Mouse (Mus musculus) liver, embryonic 15.5 days (tissue): ENCODE measurements at regions not wholly inside any gene's neighbourhood (a gene's known extent, or its start where the extent isn't known, plus 50 kb on each side); places are given as distances from the start of the nearest gene placed in this dataset.

ENCODE experiments used
- ATAC-seq: fragments of 200-750 bp; cut with Nextera tagmentation; 2 replicates; pipeline ENCODE4 v1.8.0; 2017; ENCODE audit warnings: moderate number of reproducible peaks, mild to moderate bottlenecking, moderate library complexity; ENCODE audit not compliant: insufficient read depth
- H3K27ac ChIP-seq: fragments of 300-500 bp; sonication (generic); replicated peaks from 2 replicates; pipeline ENCODE4 v1.5.1; 2015; ENCODE audit warnings: mild to moderate bottlenecking, inconsistent platforms
- H3K27me3 ChIP-seq: fragments of 300-500 bp; sonication (generic); 2 replicates; pipeline ENCODE4 v1.6.1; 2015; ENCODE audit warnings: mild to moderate bottlenecking, inconsistent platforms
- H3K36me3 ChIP-seq: fragments of 300-500 bp; sonication (generic); replicated peaks from 2 replicates; pipeline ENCODE4 v1.6.1; 2015; ENCODE audit warnings: moderate library complexity, mild to moderate bottlenecking, inconsistent platforms
- H3K4me1 ChIP-seq: fragments of 300-500 bp; sonication (generic); replicated peaks from 2 replicates; pipeline ENCODE4 v1.6.1; 2015; ENCODE audit warnings: inconsistent platforms
- H3K4me2 ChIP-seq: fragments of 300-500 bp; sonication (generic); 2 replicates; pipeline ENCODE4 v1.6.1; 2015; ENCODE audit warnings: moderate library complexity, mild to moderate bottlenecking, inconsistent platforms
- H3K4me3 ChIP-seq: fragments of 300-500 bp; sonication (generic); replicated peaks from 2 replicates; pipeline ENCODE4 v1.5.1; 2015; ENCODE audit warnings: mild to moderate bottlenecking, inconsistent platforms
- H3K9ac ChIP-seq: fragments of 300-500 bp; sonication (generic); 2 replicates; pipeline ENCODE4 v1.6.1; 2015; ENCODE audit warnings: moderate library complexity, mild to moderate bottlenecking, inconsistent platforms
- H3K9me3 ChIP-seq: fragments of 300-500 bp; sonication (generic); replicated peaks from 2 replicates; pipeline ENCODE4 v1.6.1; 2016; ENCODE audit warnings: inconsistent platforms
- whole genome bisulfite sequencing: fragments of 180-500 bp; shearing (Covaris S2); methylation state at CpG from one replicate; pipeline ENCODE4 v1.1.7; 2015; ENCODE audit warnings: mixed read lengths; ENCODE audit not compliant: insufficient replicate concordance; 5-methylcytosine and 5-hydroxymethylcytosine counted together

- H3K9me3 ChIP-seq: no peaks in the 10 kb centered on the region
- H3K27ac ChIP-seq: no peak overlapping the region
- 62% methylated on average over 3 of the region's 3 CpGs for WGBS
- H3K27me3 ChIP-seq: no peaks in the 10 kb centered on the region
- peaks cover 9% of the 10 kb centered on the region for H3K36me3 ChIP-seq
- no peak for ATAC-seq
- no peak overlapping the region; the same call in 1 of the 2 replicates for H3K9ac ChIP-seq
- no peak overlapping the region for H3K4me3 ChIP-seq
- H3K4me2 ChIP-seq: peak overlapping the region; percentile 1; the same call in 1 of the 2 replicates
- peaks cover 21% of the 10 kb centered on the region for H3K4me1 ChIP-seq
Observed at GRCm38 (mm10) chr1:23264251-23264650, 133.3 kb downstream of the Ogfrl1 start.

GRCm38 (mm10) chr1:23263798-23264197, 133.8 kb downstream of the Ogfrl1 start:
- WGBS: 57% methylated on average over 4 of the region's 4 CpGs
- H3K27ac ChIP-seq: no peak overlapping the region

GRCm38 (mm10) chr1:23261652-23262051, 135.9 kb downstream of the Ogfrl1 start:
- ATAC-seq: no peak
- no peak overlapping the region for H3K4me3 ChIP-seq
- 73% methylated on average over 3 of the region's 3 CpGs for WGBS
- H3K9me3 ChIP-seq: no peaks in the 10 kb centered on the region
- H3K9ac ChIP-seq: no peak overlapping the region
- H3K27me3 ChIP-seq: no peaks in the 10 kb centered on the region
- peaks cover 28% of the 10 kb centered on the region for H3K4me1 ChIP-seq
- H3K36me3 ChIP-seq: peaks cover 7% of the 10 kb centered on the region
- H3K4me2 ChIP-seq: no peak overlapping the region
- no peak overlapping the region for H3K27ac ChIP-seq

More at GRCm38 (mm10) chr1:23263798-23264197, 133.8 kb downstream of the Ogfrl1 start:
- Histone ChIP-seq H3K4me3 (no peak overlapping the region), H3K9me3 (no peaks in the 10 kb centered on the region), H3K27me3 (no peaks in the 10 kb centered on the region), H3K36me3 (peaks cover 7% of the 10 kb centered on the region), H3K9ac (no peak overlapping the region), H3K4me2 (no peak overlapping the region), H3K4me1 (peaks cover 24% of the 10 kb centered on the region)
- ATAC-seq: no peak

GRCm38 (mm10) chr1:23257306-23257895, 140.2 kb downstream of the Ogfrl1 start:
- 29% methylated on average over 10 of the region's 10 CpGs for WGBS
- peak overlapping the region; percentile 89 for H3K27ac ChIP-seq

GRCm38 (mm10) chr1:23256630-23257001, 141.0 kb downstream of the Ogfrl1 start:
- Histone ChIP-seq H3K4me3 (peak overlapping the region; percentile 86), H3K27me3 (no peaks in the 10 kb centered on the region), H3K9me3 (no peaks in the 10 kb centered on the region), H3K27ac (peak overlapping the region; percentile 89), H3K4me2 (peak overlapping the region; percentile 84), H3K4me1 (peaks cover 26% of the 10 kb centered on the region), H3K36me3 (peaks cover 7% of the 10 kb centered on the region; the same call in 1 of the 2 replicates), H3K9ac (peak overlapping the region; percentile 87)
- WGBS: under 1% methylated on average over 45 of the region's 45 CpGs
- peak; percentile 53 for ATAC-seq

More at GRCm38 (mm10) chr1:23257306-23257895, 140.2 kb downstream of the Ogfrl1 start:
- H3K27me3 ChIP-seq: no peaks in the 10 kb centered on the region
- no peak for ATAC-seq
- H3K4me1 ChIP-seq: peaks cover 27% of the 10 kb centered on the region
- H3K4me2 ChIP-seq: peak overlapping the region; percentile 84
- H3K9me3 ChIP-seq: no peaks in the 10 kb centered on the region
- H3K4me3 ChIP-seq: peak overlapping the region; percentile 86
- H3K9ac ChIP-seq: peak overlapping the region; percentile 87
- peaks cover 7% of the 10 kb centered on the region; the same call in 1 of the 2 replicates for H3K36me3 ChIP-seq

DNA sequence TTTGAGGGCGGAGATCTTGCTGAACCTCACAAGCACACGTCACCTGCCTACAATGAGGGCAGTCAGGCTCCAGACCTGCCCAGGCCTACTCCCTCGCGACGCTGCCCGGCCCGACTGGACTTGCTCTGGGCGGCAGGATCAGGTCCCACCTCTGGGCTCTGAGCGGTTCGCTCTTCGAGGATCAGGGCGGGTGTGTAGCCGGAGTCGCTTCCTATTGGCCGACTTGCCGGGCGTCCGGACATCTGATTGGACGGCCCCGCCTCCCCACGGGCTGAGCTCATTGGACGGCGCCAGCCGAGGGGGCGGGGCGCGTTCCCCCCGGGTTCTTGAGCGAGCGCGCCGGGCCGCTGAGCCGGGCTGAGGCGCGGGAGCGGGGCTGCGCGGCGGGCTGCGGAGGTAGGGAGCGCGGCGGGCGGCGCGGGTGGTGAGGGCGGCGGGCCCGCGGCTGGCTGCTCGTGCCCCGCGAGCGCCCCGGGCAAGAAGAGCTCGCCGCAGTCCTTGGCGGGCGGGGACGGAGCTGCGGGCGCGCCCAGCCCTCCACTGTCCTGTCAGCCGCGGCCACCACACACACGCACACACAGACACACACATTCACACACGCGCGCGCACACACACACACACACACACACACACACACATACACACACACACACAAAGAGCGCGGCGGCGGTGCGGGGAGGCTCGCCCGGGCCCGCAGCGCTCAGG, 141.5 kb downstream of the Ogfrl1 start:
- under 1% methylated on average over 72 of the region's 80 CpGs for WGBS
- peak overlapping the region; percentile 84 for H3K4me2 ChIP-seq
- ATAC-seq: peak; percentile 96
- no peaks in the 10 kb centered on the region for H3K9me3 ChIP-seq
- H3K36me3 ChIP-seq: peaks cover 7% of the 10 kb centered on the region; the same call in 1 of the 2 replicates
- H3K27ac ChIP-seq: peak overlapping the region; percentile 89
- peak overlapping the region; percentile 87 for H3K9ac ChIP-seq
- H3K27me3 ChIP-seq: no peaks in the 10 kb centered on the region
- H3K4me3 ChIP-seq: peak overlapping the region; percentile 86
- H3K4me1 ChIP-seq: peaks cover 24% of the 10 kb centered on the region

DNA sequence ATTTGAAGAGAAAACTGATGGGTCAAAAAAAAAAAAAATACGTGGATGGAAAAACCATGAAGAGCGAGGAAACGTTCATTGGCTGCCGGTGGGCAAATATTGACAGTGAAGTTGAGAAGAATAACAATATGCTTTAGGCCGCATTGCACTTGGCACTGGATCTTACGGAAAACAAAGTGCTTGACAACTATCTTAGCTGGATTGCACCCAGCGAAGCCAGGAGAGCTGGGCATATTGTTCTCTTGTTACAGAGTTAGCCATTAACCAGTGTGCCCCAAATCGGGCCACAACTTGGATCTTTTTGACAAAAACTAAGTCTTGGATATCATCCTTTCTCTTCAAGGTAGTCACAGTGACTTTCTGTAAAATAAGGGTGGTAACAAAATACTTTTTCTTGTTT, 143.3 kb downstream of the Ogfrl1 start:
- Histone ChIP-seq H3K27ac (no peak overlapping the region), H3K4me1 (peaks cover 18% of the 10 kb centered on the region), H3K27me3 (no peaks in the 10 kb centered on the region), H3K36me3 (no peaks in the 10 kb centered on the region), H3K4me2 (no peak overlapping the region), H3K9ac (no peak overlapping the region), H3K9me3 (no peaks in the 10 kb centered on the region), H3K4me3 (no peak overlapping the region)
- 70% methylated on average over 8 of the region's 8 CpGs for WGBS
- no peak for ATAC-seq

DNA sequence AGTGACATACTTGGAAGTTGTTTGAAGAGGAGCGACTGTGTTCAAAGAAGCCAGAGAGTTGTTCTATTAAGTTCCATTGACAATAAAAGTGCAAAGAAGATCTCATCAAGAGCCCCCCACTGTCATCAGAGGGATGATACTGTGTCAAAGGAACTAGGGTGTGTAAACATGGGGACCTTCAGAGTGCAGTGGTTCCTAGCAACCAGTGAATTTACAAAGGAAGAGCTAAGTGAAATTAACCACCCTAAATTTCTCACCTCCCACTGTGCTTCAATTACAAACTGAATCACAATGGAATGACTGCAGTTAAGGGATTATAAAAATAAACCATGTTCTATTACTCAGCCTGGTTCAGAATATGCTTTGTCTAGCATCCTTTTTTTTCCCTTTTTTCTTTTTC, 129.5 kb upstream of the 4933415F23Rik start:
- WGBS: 69% methylated on average over 1 of the region's 1 CpGs

GRCm38 (mm10) chr1:23228478-23228877, 126.4 kb upstream of the 4933415F23Rik start:
- Histone ChIP-seq H3K9me3 (no peaks in the 10 kb centered on the region), H3K4me1 (peaks cover 4% of the 10 kb centered on the region; the same call in 1 of the 2 replicates), H3K9ac (no peak overlapping the region), H3K36me3 (no peaks in the 10 kb centered on the region), H3K4me3 (no peak overlapping the region), H3K27me3 (no peaks in the 10 kb centered on the region), H3K4me2 (no peak overlapping the region), H3K27ac (no peak overlapping the region)
- peak; percentile 40; the same call in 1 of the 2 replicates for ATAC-seq
- 65% methylated on average over 6 of the region's 6 CpGs for WGBS

More for the DNA sequence above, 129.5 kb upstream of the 4933415F23Rik start:
- Histone ChIP-seq H3K27ac (no peak overlapping the region), H3K4me1 (peaks cover 4% of the 10 kb centered on the region; the same call in 1 of the 2 replicates), H3K4me3 (no peak overlapping the region), H3K36me3 (no peaks in the 10 kb centered on the region), H3K9ac (no peak overlapping the region), H3K27me3 (no peaks in the 10 kb centered on the region), H3K9me3 (no peaks in the 10 kb centered on the region), H3K4me2 (no peak overlapping the region)
- ATAC-seq: no peak

DNA sequence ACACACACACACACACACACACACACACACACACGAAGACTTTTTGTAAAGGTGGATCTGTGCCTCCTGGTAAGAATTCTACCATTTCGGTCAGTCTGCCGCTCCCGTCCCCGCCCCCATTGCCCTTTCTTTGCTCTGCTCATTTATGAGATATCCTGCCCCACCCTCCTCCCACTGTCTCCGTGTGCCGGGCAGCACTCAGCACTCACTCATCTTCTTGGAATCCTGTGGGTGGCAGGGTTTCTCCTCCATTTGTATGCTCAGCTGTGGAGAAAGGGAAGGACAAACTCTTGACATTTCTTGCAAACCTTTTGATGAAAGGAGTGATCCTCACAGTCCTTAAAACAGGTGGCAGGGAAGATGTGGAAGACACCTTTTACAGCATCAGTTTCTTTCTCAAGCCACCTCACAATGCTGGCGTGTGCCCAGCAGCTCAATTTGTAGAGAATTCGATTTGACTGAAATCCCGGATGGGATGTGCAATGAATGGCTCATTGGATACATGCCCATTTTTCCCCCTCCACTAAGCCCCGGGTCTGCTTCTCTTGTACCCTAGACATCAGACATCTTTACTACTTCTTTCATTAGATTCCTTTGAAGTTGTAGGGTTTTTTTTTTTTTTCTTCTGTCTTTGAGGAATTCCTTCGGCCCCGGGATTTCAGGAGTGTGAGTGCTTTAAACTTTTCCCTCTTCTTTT, 112.6 kb upstream of the 4933415F23Rik start:
- H3K27ac ChIP-seq: no peak overlapping the region
- ATAC-seq: no peak
- no peaks in the 10 kb centered on the region for H3K9me3 ChIP-seq
- WGBS: 72% methylated on average over 13 of the region's 13 CpGs
- H3K4me3 ChIP-seq: no peak overlapping the region
- no peak overlapping the region for H3K9ac ChIP-seq
- H3K27me3 ChIP-seq: no peaks in the 10 kb centered on the region
- H3K36me3 ChIP-seq: no peaks in the 10 kb centered on the region
- H3K4me2 ChIP-seq: no peak overlapping the region
- no peaks in the 10 kb centered on the region for H3K4me1 ChIP-seq

DNA sequence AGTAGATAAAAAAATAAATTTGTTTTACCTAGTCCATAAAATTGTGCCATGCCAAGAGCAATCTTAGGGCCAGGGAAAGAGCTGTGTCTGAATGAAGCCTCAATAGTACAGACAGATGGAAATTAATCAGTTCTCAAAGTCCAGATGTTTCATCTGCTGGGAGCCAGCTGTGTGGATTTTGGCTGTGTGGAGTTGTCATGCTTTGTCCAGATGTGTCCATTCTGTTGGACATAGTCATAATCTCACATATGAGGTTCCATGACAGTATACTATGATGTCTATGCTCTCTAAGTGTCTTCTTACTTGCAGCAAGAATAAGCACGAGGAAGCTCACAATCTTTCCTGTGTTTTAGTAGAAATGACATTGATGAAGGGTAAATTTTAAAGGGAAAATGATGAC, 105.8 kb upstream of the 4933415F23Rik start:
- no peak overlapping the region for H3K9ac ChIP-seq
- 43% methylated on average over 1 of the region's 1 CpGs for WGBS
- no peak for ATAC-seq
- no peak overlapping the region for H3K4me3 ChIP-seq
- no peak overlapping the region for H3K4me2 ChIP-seq
- no peaks in the 10 kb centered on the region for H3K27me3 ChIP-seq
- no peak overlapping the region for H3K27ac ChIP-seq
- H3K9me3 ChIP-seq: no peaks in the 10 kb centered on the region
- H3K4me1 ChIP-seq: no peaks in the 10 kb centered on the region
- no peaks in the 10 kb centered on the region for H3K36me3 ChIP-seq
